Mouse (Mus musculus) testis, adult 2 months (tissue): ENCODE results near the gene Olfr1410. TPM values are rescaled to one million over a fixed set of nuclear protein-coding genes. Genes with fewer than 3 reads are reported as not detected.

ENCODE experiments used
- H3K27ac ChIP-seq: fragments of 200-500 bp; 2 replicates; pipeline ENCODE4 v1.5.1; 2012; ENCODE audit warnings: low read depth, low read length; ENCODE audit not compliant: control insufficient read depth, insufficient read depth
- H3K27me3 ChIP-seq: fragments of 200-500 bp; 2 replicates; pipeline ENCODE4 v1.6.1; 2012; ENCODE audit warnings: mild to moderate bottlenecking, low read length, moderate library complexity; ENCODE audit not compliant: control insufficient read depth, insufficient read depth
- H3K36me3 ChIP-seq: fragments of 200-500 bp; 2 replicates; pipeline ENCODE4 v1.6.1; 2012; ENCODE audit warnings: mild to moderate bottlenecking, low read length; ENCODE audit not compliant: control insufficient read depth, insufficient read depth
- H3K4me1 ChIP-seq: fragments of 200-500 bp; 2 replicates; pipeline ENCODE4 v1.6.1; 2012; ENCODE audit warnings: low read length; ENCODE audit not compliant: control insufficient read depth, insufficient read depth
- H3K4me3 ChIP-seq: fragments of 200-500 bp; 2 replicates; pipeline ENCODE4 v1.5.1; 2012; ENCODE audit warnings: low read depth, mild to moderate bottlenecking, low read length, moderate library complexity, mixed read lengths; ENCODE audit not compliant: control insufficient read depth
- CTCF ChIP-seq: fragments of 200-500 bp; IDR thresholded peaks from 2 replicates; pipeline ENCODE4 v1.5.1; 2012; ENCODE audit warnings: low read depth, mild to moderate bottlenecking, inconsistent platforms, low read length, moderate library complexity; ENCODE audit not compliant: control insufficient read depth, insufficient read depth, insufficient replicate concordance
- POLR2A ChIP-seq: fragments of 200-500 bp; IDR thresholded peaks from 2 replicates; pipeline ENCODE4 v1.6.1; 2012; ENCODE audit warnings: low read depth, mild to moderate bottlenecking, inconsistent platforms, low read length, moderate library complexity; ENCODE audit not compliant: control insufficient read depth
- polyA plus RNA-seq: library from polyadenylated mRNA; depleted of rRNA; stranded (reverse); fragments of >200 nt; gene quantifications from 2 replicates; pipeline ENCODE4 v1.2.3, GENCODE M21; 2012; rRNA removed

Olfr1410 gene
- polyA plus RNA-seq, 1 experiment = 0.06 TPM

- Histone ChIP-seq H3K4me1 (peaks cover 6% of the 10 kb centered on the region), H3K27ac (no peak overlapping the region), H3K36me3 (no peaks in the 10 kb centered on the region), H3K27me3 (no peaks in the 10 kb centered on the region), H3K4me3 (no peak overlapping the region)
- TF ChIP-seq CTCF = no peak
- TF ChIP-seq POLR2A = no peak
Measured at GRCm38 (mm10) chr1:92648197-92648596, 42.6 kb downstream of the Olfr1410 start.

- TF ChIP-seq CTCF (peak; percentile 95), POLR2A (no peak)
- H3K36me3 ChIP-seq = no peaks in the 10 kb centered on the region
- H3K4me3 ChIP-seq = no peak within 1 kb of the TSS
- peaks cover 6% of the 10 kb centered on the region for H3K4me1 ChIP-seq
- no peak within 1 kb of the TSS for H3K27ac ChIP-seq
- no peaks in the 10 kb centered on the region for H3K27me3 ChIP-seq
Measured at GRCm38 (mm10) chr1:92648673-92649072, 43.1 kb downstream of the Olfr1410 start, which contains the start of gene Otos. Otos (minus strand) TSS chr1:92648841.

GRCm38 (mm10) chr1:92651467-92651866 is 45.9 kb downstream of the Olfr1410 start:
- TF ChIP-seq POLR2A (no peak), CTCF (no peak)
- H3K27ac ChIP-seq = no peak overlapping the region
- no peak overlapping the region for H3K4me3 ChIP-seq
- H3K4me1 ChIP-seq = peaks cover 6% of the 10 kb centered on the region
- no peaks in the 10 kb centered on the region for H3K27me3 ChIP-seq
- H3K36me3 ChIP-seq = no peaks in the 10 kb centered on the region

- TF ChIP-seq POLR2A (no peak), CTCF (no peak)
- Histone ChIP-seq H3K27me3 (no peaks in the 10 kb centered on the region), H3K4me3 (no peak overlapping the region), H3K27ac (no peak overlapping the region), H3K4me1 (peaks cover 5% of the 10 kb centered on the region), H3K36me3 (no peaks in the 10 kb centered on the region)
Measured at GRCm38 (mm10) chr1:92653179-92653578, 47.6 kb downstream of the Olfr1410 start.

GRCm38 (mm10) chr1:92654676-92655075 is 49.1 kb downstream of the Olfr1410 start:
- no peak for TF ChIP-seq POLR2A
- Histone ChIP-seq H3K4me1 (no peaks in the 10 kb centered on the region), H3K36me3 (no peaks in the 10 kb centered on the region), H3K27ac (no peak overlapping the region), H3K27me3 (no peaks in the 10 kb centered on the region), H3K4me3 (no peak overlapping the region)

- no peak for TF ChIP-seq POLR2A
- TF ChIP-seq CTCF = no peak
Measured at GRCm38 (mm10) chr1:92657025-92657820, 51.6 kb downstream of the Olfr1410 start.

GRCm38 (mm10) chr1:92659392-92659791 is 53.8 kb downstream of the Olfr1410 start:
- TF ChIP-seq POLR2A = no peak
- TF ChIP-seq CTCF = no peak
- no peak overlapping the region for H3K27ac ChIP-seq
- H3K4me3 ChIP-seq = no peak overlapping the region
- no peaks in the 10 kb centered on the region for H3K27me3 ChIP-seq
- H3K36me3 ChIP-seq = no peaks in the 10 kb centered on the region
- no peaks in the 10 kb centered on the region for H3K4me1 ChIP-seq

More at GRCm38 (mm10) chr1:92657025-92657820, 51.6 kb downstream of the Olfr1410 start:
- H3K36me3 ChIP-seq = no peaks in the 10 kb centered on the region
- H3K27me3 ChIP-seq = no peaks in the 10 kb centered on the region
- H3K27ac ChIP-seq = no peak overlapping the region
- no peak overlapping the region for H3K4me3 ChIP-seq
- H3K4me1 ChIP-seq = no peaks in the 10 kb centered on the region

Other genes starting within 250 kb of the Olfr1410 start
- gene Ndufa10, start 131.9 kb upstream of the Olfr1410 start, polyA plus RNA-seq = 30.1 and 33.5 TPM in 2 replicates
- gene Olfr1416, start 120.7 kb upstream of the Olfr1410 start, polyA plus RNA-seq = not detected in 2 replicates
- not detected in 2 replicates for gene Olfr1415, start 109.7 kb upstream of the Olfr1410 start, polyA plus RNA-seq
- gene Olfr1414, start 87.1 kb upstream of the Olfr1410 start, polyA plus RNA-seq = not detected in 2 replicates
- 0.49 and 0.66 TPM in 2 replicates for gene Olfr1413, start 34.5 kb upstream of the Olfr1410 start, polyA plus RNA-seq
- gene Olfr1412, start 20.0 kb upstream of the Olfr1410 start, polyA plus RNA-seq = not detected in 2 replicates
- not detected in 2 replicates for gene Olfr1411, start 11.4 kb upstream of the Olfr1410 start, polyA plus RNA-seq
- 0.10 and 0.12 TPM in 2 replicates for gene Olfr12, start 12.0 kb downstream of the Olfr1410 start, polyA plus RNA-seq
- 246 and 258 TPM in 2 replicates for gene Cops9, start 36.2 kb downstream of the Olfr1410 start, polyA plus RNA-seq
- gene Otos, start 43.1 kb downstream of the Olfr1410 start, polyA plus RNA-seq = not detected in 2 replicates
- gene Gpc1, start 225.9 kb downstream of the Olfr1410 start, polyA plus RNA-seq = 1.9 and 2.8 TPM in 2 replicates